Mouse (Mus musculus): ENCODE data around the gene Defa20. TPM values are rescaled to one million over a fixed set of nuclear protein-coding genes. Genes with fewer than 3 reads are reported as not detected.

The Defa20 gene
- not detected in 2 replicates for polyA plus RNA-seq (2012; rRNA removed)

GRCm38 (mm10) chr8:21508958-21509357, at the start of gene Defa20:
Gene Defa20 (plus strand): TSS chr8:21509258.

GRCm38 (mm10) chr8:21528732-21529131, 19.7 kb downstream of the Defa20 start, which contains the start of gene Defa32:
Gene Defa32 (plus strand): TSS chr8:21529032.

Other genes with a start within 250 kb of the Defa20 start
- gene Defa27, start 193.7 kb upstream of the Defa20 start, polyA plus RNA-seq (2012; rRNA removed), result not detected in 2 replicates
- not detected in 2 replicates for gene Defa29, start 182.2 kb upstream of the Defa20 start, polyA plus RNA-seq (2012; rRNA removed)
- gene Defa2, start 130.7 kb upstream of the Defa20 start, polyA plus RNA-seq (2012; rRNA removed), result not detected in 2 replicates
- not detected in 2 replicates for gene Defa33, start 117.4 kb upstream of the Defa20 start, polyA plus RNA-seq (2012; rRNA removed)
- gene Defa36, start 81.8 kb upstream of the Defa20 start, polyA plus RNA-seq (2012; rRNA removed), result not detected in 2 replicates
- not detected in 2 replicates for gene Gm7849, start 52.7 kb upstream of the Defa20 start, polyA plus RNA-seq (2012; rRNA removed)
- gene Defa32, start 19.8 kb downstream of the Defa20 start, polyA plus RNA-seq (2012; rRNA removed), result not detected in 2 replicates
- gene Defa37, start 56.1 kb downstream of the Defa20 start, polyA plus RNA-seq (2012; rRNA removed), result not detected in 2 replicates
- not detected in 2 replicates for gene Defa28, start 73.7 kb downstream of the Defa20 start, polyA plus RNA-seq (2012; rRNA removed)
- gene Gm7861, start 85.2 kb downstream of the Defa20 start, polyA plus RNA-seq (2012; rRNA removed), result not detected in 2 replicates
- not detected in 2 replicates for gene Defa26, start 108.9 kb downstream of the Defa20 start, polyA plus RNA-seq (2012; rRNA removed)
- not detected in 2 replicates for gene Defa17, start 146.5 kb downstream of the Defa20 start, polyA plus RNA-seq (2012; rRNA removed)
- gene Defa34, start 156.5 kb downstream of the Defa20 start, polyA plus RNA-seq (2012; rRNA removed), result not detected in 2 replicates
- not detected in 2 replicates for gene AY761184, start 194.4 kb downstream of the Defa20 start, polyA plus RNA-seq (2012; rRNA removed)
- not detected in 2 replicates for gene Defa24, start 225.2 kb downstream of the Defa20 start, polyA plus RNA-seq (2012; rRNA removed)

Data from stomach, adult 2 months (tissue).